Mouse (Mus musculus): Measurements from ENCODE around the gene Snrpg. TPM values are rescaled to one million over a fixed set of nuclear protein-coding genes. Genes with fewer than 3 reads are reported as not detected.

Gene Snrpg
- 83.3 TPM for polyA plus RNA-seq (2015; fragmentation: Illumina TruSeq; extraction: RNeasy Lipid Tissue Mini Kit (QIAGEN cat#74804); ENCODE audit: low read depth, low replicate concordance)

GRCm38 (mm10) chr6:86370764-86371339 lies at the start of gene Snrpg:
TSS of gene Snrpg (plus strand) at chr6:86371304.

GRCm38 (mm10) chr6:86365371-86366124 lies 5.6 kb upstream of the Snrpg start, which contains the start of gene Fam136a:
TSS of gene Fam136a (plus strand) at chr6:86365646.

DNA sequence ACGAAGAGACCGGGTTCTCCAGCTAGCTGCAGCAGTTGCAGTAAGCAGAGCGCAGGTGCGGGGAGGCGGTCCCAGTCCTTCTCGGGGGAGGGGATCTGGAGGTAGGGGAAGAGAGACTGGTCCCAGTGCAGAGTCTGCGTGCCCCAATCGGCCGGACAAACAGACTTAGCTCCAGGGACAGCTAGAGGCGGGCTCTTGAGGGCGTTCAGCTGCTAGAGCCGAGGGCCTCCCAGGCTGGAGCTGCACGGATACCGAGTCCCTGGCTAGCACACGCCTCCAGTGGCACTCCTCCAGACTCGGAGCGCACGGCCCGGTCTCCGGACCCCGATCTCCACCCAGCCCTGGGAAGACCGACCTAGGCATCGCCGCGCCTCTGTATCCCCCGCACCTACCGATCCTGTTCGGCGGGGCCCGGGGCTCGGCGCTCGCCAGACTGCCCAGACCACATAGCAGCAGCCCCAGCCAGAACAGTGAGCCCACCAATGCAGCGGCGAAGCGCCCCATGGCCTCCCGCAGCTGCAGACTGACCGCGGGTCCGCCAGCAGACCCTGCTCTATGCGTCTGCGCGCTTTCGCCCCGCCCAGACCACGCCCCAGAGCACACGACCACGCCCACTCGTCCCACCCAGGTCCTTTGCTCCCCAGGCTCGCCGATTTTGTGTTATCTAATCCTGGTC lies 25.6 kb downstream of the Snrpg start, which contains the start of gene Pcyox1:
Pcyox1 (minus strand) TSS at position 574 of the 676 bp plus-strand sequence.

DNA sequence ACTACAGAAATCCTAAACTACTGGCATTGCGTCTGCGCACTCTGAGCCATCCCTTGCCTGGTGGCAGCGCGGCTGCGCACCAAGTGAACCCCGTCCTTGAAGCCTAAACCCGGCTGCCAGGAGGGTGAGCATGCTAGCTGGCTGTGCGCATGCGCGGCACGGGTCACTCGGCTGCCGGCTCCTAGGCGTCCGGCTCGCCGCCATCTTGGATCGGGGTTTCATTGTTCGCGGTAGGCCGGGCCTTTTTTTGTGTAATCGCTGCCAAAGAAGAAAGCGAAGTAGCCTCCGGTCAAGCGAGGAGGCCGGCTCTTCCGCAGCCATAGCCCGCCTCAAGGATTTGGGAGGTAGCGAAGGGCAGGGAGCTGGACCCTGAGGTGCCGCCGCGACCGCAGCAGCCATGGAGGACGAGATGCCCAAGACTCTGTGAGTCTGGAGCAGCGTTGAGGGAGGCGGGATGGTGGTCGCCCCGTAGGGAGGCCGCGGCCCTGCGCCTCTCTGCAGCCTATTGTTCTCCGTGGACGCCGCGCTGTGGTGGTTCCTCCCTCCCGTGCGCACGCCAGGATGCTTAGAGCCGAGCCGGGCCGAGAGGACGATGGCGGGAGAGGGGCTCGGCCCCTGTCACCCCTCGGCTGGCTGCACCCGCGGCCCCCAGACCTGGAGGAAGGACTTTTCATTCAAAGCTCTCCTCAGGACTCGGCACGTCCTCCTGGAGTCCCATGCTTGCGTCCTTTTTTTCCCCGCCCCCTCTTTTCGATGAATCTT lies 33.2 kb downstream of the Snrpg start, which contains the start of gene Tia1:
Tia1 (plus strand) TSS at position 120 of the 762 bp plus-strand sequence.

GRCm38 (mm10) chr6:86426358-86426757 lies 55.3 kb downstream of the Snrpg start, which contains the start of gene Gm44790:
TSS of gene Gm44790 (plus strand) at chr6:86426658.

Other genes with a start within 250 kb of the Snrpg start
- gene Tgfa, start 176.1 kb upstream of the Snrpg start, polyA plus RNA-seq (2015; fragmentation: Illumina TruSeq; extraction: RNeasy Lipid Tissue Mini Kit (QIAGEN cat#74804); ENCODE audit: low read depth, low replicate concordance), result 23.5 TPM
- 37.2 TPM for gene Fam136a, start 5.7 kb upstream of the Snrpg start, polyA plus RNA-seq (2015; fragmentation: Illumina TruSeq; extraction: RNeasy Lipid Tissue Mini Kit (QIAGEN cat#74804); ENCODE audit: low read depth, low replicate concordance)
- 76.9 TPM for gene Pcyox1, start 25.9 kb downstream of the Snrpg start, polyA plus RNA-seq (2015; fragmentation: Illumina TruSeq; extraction: RNeasy Lipid Tissue Mini Kit (QIAGEN cat#74804); ENCODE audit: low read depth, low replicate concordance)
- 120 TPM for gene Tia1, start 32.9 kb downstream of the Snrpg start, polyA plus RNA-seq (2015; fragmentation: Illumina TruSeq; extraction: RNeasy Lipid Tissue Mini Kit (QIAGEN cat#74804); ENCODE audit: low read depth, low replicate concordance)
- 0.82 TPM for gene Gm44790, start 55.4 kb downstream of the Snrpg start, polyA plus RNA-seq (2015; fragmentation: Illumina TruSeq; extraction: RNeasy Lipid Tissue Mini Kit (QIAGEN cat#74804); ENCODE audit: low read depth, low replicate concordance)
- 19.1 TPM for gene C87436, start 67.1 kb downstream of the Snrpg start, polyA plus RNA-seq (2015; fragmentation: Illumina TruSeq; extraction: RNeasy Lipid Tissue Mini Kit (QIAGEN cat#74804); ENCODE audit: low read depth, low replicate concordance)
- gene Pcbp1, start 155.0 kb downstream of the Snrpg start, polyA plus RNA-seq (2015; fragmentation: Illumina TruSeq; extraction: RNeasy Lipid Tissue Mini Kit (QIAGEN cat#74804); ENCODE audit: low read depth, low replicate concordance), result 169 TPM